Mouse (Mus musculus) activated CD4-positive, CD25-positive, alpha-beta regulatory T cell, adult 4 months (primary cell): ENCODE data around the gene Gm49380. TPM values are rescaled to one million over a fixed set of nuclear protein-coding genes. Genes with fewer than 3 reads are reported as not detected.

ENCODE experiments used
- ATAC-seq: one replicate; pipeline ENCODE4 v1.8.0; 2017
- polyA plus RNA-seq, 2 experiments: library from polyadenylated mRNA; unstranded; fragments of 100-300 nt; shearing (Covaris generic); gene quantifications; one replicate each; pipeline ENCODE4 v1.2.1; 2017

The Gm49380 gene
- polyA plus RNA-seq = not detected

DNA sequence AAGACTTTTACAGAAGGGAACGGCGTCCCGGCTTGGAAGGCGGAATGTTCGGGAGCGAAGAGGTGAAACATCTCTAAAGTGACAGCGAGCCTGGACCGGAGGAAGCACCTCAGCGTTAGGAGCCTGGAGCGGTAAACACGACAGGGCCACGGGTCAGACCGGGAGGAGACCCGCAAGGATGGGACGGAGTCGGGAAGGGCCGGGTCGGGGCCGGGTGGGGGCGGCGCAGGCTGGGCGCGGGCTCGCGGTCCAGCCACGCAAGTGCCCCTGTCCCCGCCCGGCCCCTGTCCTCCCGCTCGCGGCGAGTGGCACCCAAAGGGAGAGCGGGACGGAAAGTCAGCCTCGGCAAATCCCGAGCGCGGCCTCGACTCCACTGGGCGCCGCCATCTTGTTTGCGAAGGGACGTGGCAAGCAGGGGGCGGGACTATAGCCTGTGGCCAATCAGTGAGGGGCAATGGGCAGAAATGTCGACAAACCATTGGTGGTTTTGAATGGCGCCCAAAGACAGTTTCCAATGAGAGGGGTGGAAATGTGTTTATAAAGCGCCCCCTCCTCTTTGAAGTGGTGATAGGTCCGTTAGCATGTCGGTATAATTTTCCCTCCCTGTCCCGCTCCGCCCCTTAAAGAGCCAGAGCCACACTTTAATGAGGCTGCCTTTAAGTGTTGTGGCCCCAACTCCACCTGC, at the start of gene Gm49380, which contains the start of gene Rnf26:
Gene Gm49380, minus strand, starts transcription at position 396 of the 685 bp plus-strand sequence.
Gene Rnf26, minus strand, starts transcription at position 413 of the 685 bp plus-strand sequence.
- ATAC-seq = peak; percentile 98

GRCm38 (mm10) chr9:44159886-44160285, 46.6 kb upstream of the Gm49380 start:
- no peak for ATAC-seq

DNA sequence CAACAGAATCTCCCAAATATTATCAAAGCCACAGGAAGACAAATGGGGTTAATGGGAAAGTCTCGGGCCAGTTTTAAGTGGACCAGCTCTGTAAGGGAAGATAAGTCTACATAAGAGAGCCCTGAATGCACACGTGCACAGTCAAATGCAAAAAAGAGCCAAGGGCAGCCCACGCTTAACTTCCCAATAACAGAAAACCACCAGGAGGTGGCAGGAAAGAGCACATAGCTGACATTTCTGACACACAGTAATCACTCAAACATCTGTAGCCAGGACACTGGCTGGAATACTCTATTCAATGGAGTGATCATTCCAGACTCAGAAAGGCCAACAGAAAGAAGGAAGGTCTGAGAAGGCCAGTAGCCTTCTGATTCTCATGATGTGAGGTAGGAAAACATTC, 34.0 kb upstream of the Gm49380 start:
- ATAC-seq = no peak

DNA sequence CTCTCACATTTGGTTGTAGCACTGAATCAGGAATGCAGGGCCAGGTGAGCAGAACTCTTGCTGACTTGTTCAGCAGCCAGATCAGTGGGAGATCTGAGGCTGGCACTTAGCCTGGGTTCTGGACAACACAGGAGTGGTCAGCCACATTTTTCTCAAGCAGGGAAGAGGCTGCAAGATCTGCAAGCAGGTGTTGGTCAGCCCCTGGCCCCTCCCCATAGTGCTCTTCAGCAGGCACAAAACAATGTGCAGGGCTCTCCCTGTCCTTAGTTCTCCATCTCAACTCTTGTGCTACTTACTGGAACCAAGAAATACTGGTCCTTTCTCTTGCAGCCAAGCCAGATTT, 31.4 kb upstream of the Gm49380 start:
- no peak for ATAC-seq

- ATAC-seq = no peak
Observed at GRCm38 (mm10) chr9:44144023-44144717, 30.9 kb upstream of the Gm49380 start.

GRCm38 (mm10) chr9:44143421-44143820, 30.1 kb upstream of the Gm49380 start:
- ATAC-seq = no peak

- ATAC-seq = no peak
Observed at GRCm38 (mm10) chr9:44141951-44142350, 28.7 kb upstream of the Gm49380 start.

- ATAC-seq = no peak
Observed at GRCm38 (mm10) chr9:44137846-44138245, 24.5 kb upstream of the Gm49380 start.

GRCm38 (mm10) chr9:44135731-44136411, 22.6 kb upstream of the Gm49380 start:
- ATAC-seq = no peak

- no peak for ATAC-seq
Observed at GRCm38 (mm10) chr9:44134851-44135730, 21.8 kb upstream of the Gm49380 start.

- no peak for ATAC-seq
Observed at GRCm38 (mm10) chr9:44134101-44134850, 21.0 kb upstream of the Gm49380 start, which contains the start of gene Mcam. Mcam (plus strand) TSS chr9:44134469.

DNA sequence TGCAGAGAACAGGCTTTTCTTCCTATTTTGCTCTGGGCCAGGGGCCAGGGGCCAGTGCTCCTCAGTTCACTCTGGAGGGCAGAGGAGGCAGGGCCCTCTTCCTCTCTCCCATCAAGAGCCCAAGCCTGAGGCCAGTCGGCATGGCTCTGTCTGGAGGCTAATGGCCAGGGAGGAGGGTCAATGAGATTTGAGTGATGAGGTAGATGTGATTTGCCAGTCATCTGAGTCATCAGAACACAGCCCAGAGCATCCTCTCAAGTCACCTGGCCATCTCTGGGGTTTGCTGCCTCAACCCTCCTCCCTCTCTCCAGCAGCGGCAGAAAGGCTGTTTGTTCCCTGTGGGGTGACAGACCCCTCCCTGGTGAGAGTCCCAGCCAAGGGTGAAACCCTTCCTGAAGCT, 20.0 kb upstream of the Gm49380 start:
- no peak for ATAC-seq

- no peak for ATAC-seq
Observed at GRCm38 (mm10) chr9:44132200-44132599, 18.9 kb upstream of the Gm49380 start.

- no peak for ATAC-seq
Observed at GRCm38 (mm10) chr9:44131276-44131590, 17.9 kb upstream of the Gm49380 start.

DNA sequence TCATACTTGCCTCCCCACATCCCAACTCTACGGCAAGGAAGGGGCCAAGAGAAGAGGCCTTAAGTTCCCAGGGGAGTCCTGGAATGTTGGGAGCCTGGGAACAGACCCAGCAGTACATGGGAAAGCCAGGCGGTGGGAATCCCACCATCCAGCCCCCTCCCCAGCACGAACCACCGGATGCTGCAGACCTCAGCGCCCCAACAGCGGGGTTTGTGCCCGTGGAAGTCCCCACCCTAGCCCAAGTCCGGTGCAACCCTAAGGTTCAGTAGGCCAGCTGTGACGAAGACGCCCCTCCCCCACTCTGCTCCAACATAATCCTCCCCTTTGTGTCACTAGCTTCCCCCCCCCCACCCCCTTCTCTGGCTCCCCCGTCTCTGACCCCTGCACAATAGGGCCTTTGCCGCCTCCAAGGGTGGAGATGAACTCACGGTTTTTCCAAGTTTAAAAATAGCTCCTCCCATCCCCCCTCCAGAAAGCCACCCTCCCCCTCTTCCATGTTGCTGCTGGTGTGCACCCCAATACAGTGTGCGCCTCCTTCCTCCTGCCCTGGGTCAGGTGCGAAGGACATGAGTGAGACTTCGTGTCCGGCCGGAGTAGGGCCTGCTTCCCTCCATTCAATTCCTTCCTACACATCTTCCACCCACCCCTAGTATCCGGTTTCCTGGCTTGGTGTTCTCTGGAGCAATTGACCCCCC, 17.4 kb upstream of the Gm49380 start:
- ATAC-seq = peak; percentile 20

DNA sequence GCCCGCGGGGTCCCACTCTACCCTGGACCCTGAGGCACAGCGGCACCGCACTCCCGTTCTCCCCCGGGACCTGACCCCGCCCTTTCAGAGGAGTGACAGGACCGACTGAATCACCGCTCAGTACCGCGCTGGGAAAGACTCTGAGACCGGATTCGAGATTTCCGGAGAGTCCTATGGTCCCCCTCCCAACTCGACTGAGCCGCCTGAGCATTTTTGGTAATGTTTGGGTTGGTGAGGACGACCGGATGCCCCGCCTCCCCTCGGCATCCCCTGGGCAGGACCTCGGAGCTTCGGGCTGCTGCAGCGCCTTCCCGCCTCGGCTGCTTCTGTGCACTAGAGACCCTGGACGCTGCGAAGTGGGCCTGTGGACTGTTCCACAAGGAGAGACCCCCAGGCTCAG, 16.7 kb upstream of the Gm49380 start:
- peak; percentile 91 for ATAC-seq

- ATAC-seq = no peak
Observed at GRCm38 (mm10) chr9:44129633-44130032, 16.3 kb upstream of the Gm49380 start.

- ATAC-seq = no peak
Observed at GRCm38 (mm10) chr9:44127351-44127801, 14.1 kb upstream of the Gm49380 start.

- no peak for ATAC-seq
Observed at GRCm38 (mm10) chr9:44126746-44127145, 13.4 kb upstream of the Gm49380 start.

GRCm38 (mm10) chr9:44125546-44126428, 12.5 kb upstream of the Gm49380 start:
- no peak for ATAC-seq
